Mouse (Mus musculus) heart, postnatal 36 days (tissue): ENCODE data around the gene Gm20388. TPM values are rescaled to one million over a fixed set of nuclear protein-coding genes. Genes with fewer than 3 reads are reported as not detected.
A peak's percentile ranks its signal among the peaks of the same experiment; 100 is the strongest.

Experiments used
- DNase-seq, 2 experiments: peaks; one replicate each; pipeline ENCODE4 v3.0.0; 2021 to 2022
- intact Hi-C: fragments of 180-260 bp; cut with DNase I; formaldehyde crosslinking; loops from one replicate; pipeline ENCODE4 v1.15.1; 2025
- total RNA-seq, 2 experiments: library from RNA; stranded (reverse); gene quantifications; 2 replicates each; pipeline ENCODE4 v1.2.3; 2021

The Gm20388 gene
- total RNA-seq, 2 experiments from 2014 or later: 3.5 to 4.9 TPM

- intact Hi-C loops: loop anchor here (5.0 kb wide), 1 partner anchor 66 kb away; no protein-coding TSS in a partner anchor
Observed at GRCm38 (mm10) chr8:123651390-123652098, 3740.9 kb downstream of the Gm20388 start.

GRCm38 (mm10) chr8:123652641-123653040 lies 3742.0 kb downstream of the Gm20388 start:
- intact Hi-C loops: loop anchor here (1.0 to 5.0 kb wide), 3 partner anchors 65 to 132 kb away; no protein-coding TSS in a partner anchor
- no peak for DNase-seq

More at GRCm38 (mm10) chr8:123651390-123652098, 3740.9 kb downstream of the Gm20388 start:
- no peak for DNase-seq

GRCm38 (mm10) chr8:123653308-123653993 lies 3742.8 kb downstream of the Gm20388 start, which contains the start of gene Rhou:
Rhou (plus strand) TSS chr8:123653929.
- intact Hi-C loops: loop anchor here (1.0 to 5.0 kb wide), 3 partner anchors 64 to 131 kb away; no protein-coding TSS in a partner anchor
- DNase-seq: peak; percentile 91 to 95

GRCm38 (mm10) chr8:123653994-123654569 lies 3743.4 kb downstream of the Gm20388 start:
- peak; percentile 52 to 70 for DNase-seq
- intact Hi-C loops: loop anchor here (1.0 to 5.0 kb wide), 3 partner anchors 63 to 130 kb away; no protein-coding TSS in a partner anchor

GRCm38 (mm10) chr8:123654763-123655162 lies 3744.1 kb downstream of the Gm20388 start:
- intact Hi-C loops: loop anchor here (5.0 kb wide), 1 partner anchor 63 kb away; no protein-coding TSS in a partner anchor

GRCm38 (mm10) chr8:123655351-123655779 lies 3744.7 kb downstream of the Gm20388 start:
- peak in 1 of 2 experiments; percentile 16 for DNase-seq
- intact Hi-C loops: no loop called here

More at GRCm38 (mm10) chr8:123654763-123655162, 3744.1 kb downstream of the Gm20388 start:
- no peak for DNase-seq

- intact Hi-C loops: no loop called here
Observed at GRCm38 (mm10) chr8:123657826-123658225, 3747.2 kb downstream of the Gm20388 start.

GRCm38 (mm10) chr8:123659469-123660057 lies 3748.9 kb downstream of the Gm20388 start:
- intact Hi-C loops: no loop called here
- no peak for DNase-seq

More at GRCm38 (mm10) chr8:123657826-123658225, 3747.2 kb downstream of the Gm20388 start:
- DNase-seq: no peak

- intact Hi-C loops: no loop called here
- DNase-seq: no peak
Observed at GRCm38 (mm10) chr8:123661515-123661914, 3750.9 kb downstream of the Gm20388 start.

GRCm38 (mm10) chr8:123665580-123665979 lies 3754.9 kb downstream of the Gm20388 start:
- DNase-seq: no peak
- intact Hi-C loops: no loop called here

- DNase-seq: no peak
- intact Hi-C loops: no loop called here
Observed at GRCm38 (mm10) chr8:123666832-123667231, 3756.2 kb downstream of the Gm20388 start.

GRCm38 (mm10) chr8:123668681-123669080 lies 3758.0 kb downstream of the Gm20388 start:
- intact Hi-C loops: no loop called here
- DNase-seq: no peak

- intact Hi-C loops: no loop called here
- DNase-seq: no peak
Observed at GRCm38 (mm10) chr8:123670766-123671165, 3760.1 kb downstream of the Gm20388 start.

GRCm38 (mm10) chr8:123671454-123671853 lies 3760.8 kb downstream of the Gm20388 start:
- intact Hi-C loops: no loop called here
- DNase-seq: no peak

GRCm38 (mm10) chr8:123672648-123673047 lies 3762.0 kb downstream of the Gm20388 start:
- intact Hi-C loops: no loop called here
- DNase-seq: no peak

GRCm38 (mm10) chr8:123675611-123676010 lies 3765.0 kb downstream of the Gm20388 start:
- intact Hi-C loops: no loop called here

GRCm38 (mm10) chr8:123678390-123678789 lies 3767.7 kb downstream of the Gm20388 start:
- intact Hi-C loops: no loop called here
- DNase-seq: no peak

More at GRCm38 (mm10) chr8:123675611-123676010, 3765.0 kb downstream of the Gm20388 start:
- DNase-seq: no peak

- intact Hi-C loops: no loop called here
- no peak for DNase-seq
Observed at GRCm38 (mm10) chr8:123682073-123682761, 3771.6 kb downstream of the Gm20388 start.

- intact Hi-C loops: no loop called here
Observed at GRCm38 (mm10) chr8:123683321-123683720, 3772.7 kb downstream of the Gm20388 start.

GRCm38 (mm10) chr8:123684806-123685205 lies 3774.2 kb downstream of the Gm20388 start:
- intact Hi-C loops: no loop called here
- no peak for DNase-seq

More at GRCm38 (mm10) chr8:123683321-123683720, 3772.7 kb downstream of the Gm20388 start:
- no peak for DNase-seq
